Comparison of ENCODE assay signal across 33 mouse cellular contexts in the genomic region with DNA sequence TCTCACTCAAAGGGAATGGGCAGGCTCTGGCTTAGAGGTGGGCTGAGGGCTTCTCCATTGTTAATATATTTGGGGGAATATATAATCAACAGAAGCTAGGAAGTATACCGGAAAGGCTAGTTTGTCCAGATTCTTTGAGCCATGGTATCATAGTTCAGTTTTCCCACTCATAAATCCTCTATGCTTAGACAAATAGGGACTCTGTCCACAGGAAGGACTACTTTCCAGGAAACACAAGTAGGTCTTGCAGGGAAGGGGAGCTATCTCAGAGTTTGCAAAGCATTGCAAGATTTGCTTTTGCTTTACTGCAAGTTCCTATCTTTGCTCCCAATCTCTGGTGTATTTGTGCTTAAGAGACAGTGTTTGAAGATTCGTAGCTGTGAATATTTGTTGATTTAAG. TPM values are rescaled to one million over a fixed set of nuclear protein-coding genes. Genes with fewer than 3 reads are reported as not detected.
A peak's percentile ranks its signal among the peaks of the same experiment; 100 is the strongest.
DNase-seq lines count a peak whose midpoint lies in the region; ATAC-seq and TF ChIP-seq lines count a peak whose summit lies in the region.
"Had no signal": no experiment of that assay in that cellular context is flagged by ENCODE, and none has a peak within 500 bp of the region (broad histone marks: within the 10 kb centered on the region; RNA-seq: fewer than 3 reads in every experiment).

No protein-coding gene starts in this region.

- H3K4me2 ChIP-seq in kidney, embryonic 15.5 days = no peak overlapping the region
- H3K4me2 ChIP-seq in intestine, embryonic 14.5 days (ENCODE audit: low read length) = no peak overlapping the region
- no peak overlapping the region for H3K4me2 ChIP-seq in intestine, postnatal 0 days (replicated peaks; ENCODE audit: low read depth)
- no peak overlapping the region for H3K4me2 ChIP-seq in hindbrain, embryonic 14.5 days (replicated peaks)
- H3K4me2 ChIP-seq: forebrain, embryonic 13.5 days; heart, embryonic 11.5 days; hindbrain, embryonic 13.5 days had no signal

- TF ChIP-seq CTCF in MEL (IDR thresholded peaks at IDR 0.05 in 2 of 3, conservative IDR thresholded peaks at IDR 0.05 in 1 of 3; ENCODE audit: control insufficient read depth in 1 of 3, insufficient read depth in 1 of 3, low read depth in 2 of 3, low read length in 3 of 3, poor library complexity in 1 of 3, severe bottlenecking in 1 of 3) = no peak
- TF ChIP-seq CTCF in intestine, postnatal 0 days (IDR thresholded peaks at IDR 0.05; ENCODE audit: low read depth) = no peak

- H3K9me3 ChIP-seq in kidney, embryonic 15.5 days (replicated peaks) = no peaks in the 10 kb centered on the region
- H3K9me3 ChIP-seq in MEL (replicated peaks; ENCODE audit: insufficient read depth, low read length) = no peaks in the 10 kb centered on the region
- H3K9me3 ChIP-seq in intestine, embryonic 14.5 days (ENCODE audit: control insufficient read depth, low read length) = no peaks in the 10 kb centered on the region
- H3K9me3 ChIP-seq in intestine, postnatal 0 days (ENCODE audit: control insufficient read depth) = no peaks in the 10 kb centered on the region
- H3K9me3 ChIP-seq in hindbrain, embryonic 14.5 days (ENCODE audit: control insufficient read depth, low read length) = no peaks in the 10 kb centered on the region
- H3K9me3 ChIP-seq: forebrain, embryonic 10.5 days; forebrain, embryonic 13.5 days; hindbrain, embryonic 10.5 days; hindbrain, embryonic 13.5 days had no signal

- no peak for ATAC-seq in kidney, embryonic 15.5 days (replicated peaks; ENCODE audit: low FRiP score)
- 0 out of 2 replicates have a peak, but pooled peaks have one; percentile 32 for ATAC-seq in intestine, embryonic 14.5 days (replicated peaks; ENCODE audit: low FRiP score, low TSS enrichment, low read depth)
- ATAC-seq in intestine, postnatal 0 days = peak; percentile 69; the same call in 1 of the 2 replicates
- ATAC-seq in hindbrain, embryonic 14.5 days (ENCODE audit: low FRiP score) = no peak
- ATAC-seq: activated CD4-positive, CD25-positive, alpha-beta regulatory T cell, adult 4 months; CD4-positive, CD25-positive, alpha-beta regulatory T cell, adult 4 months; forebrain, embryonic 13.5 days; forebrain, embryonic 16.5 days; hindbrain, postnatal 0 days had no signal

- no peak overlapping the region for H3K4me3 ChIP-seq in kidney, embryonic 15.5 days (replicated peaks)
- no peak overlapping the region for H3K4me3 ChIP-seq in MEL (ENCODE audit: control insufficient read depth in 1 of 2, insufficient read depth in 1 of 2, low read depth in 2 of 2, low read length in 2 of 2)
- H3K4me3 ChIP-seq in intestine, embryonic 14.5 days (ENCODE audit: low read depth, low read length) = no peak overlapping the region
- no peak overlapping the region for H3K4me3 ChIP-seq in intestine, postnatal 0 days (ENCODE audit: low read depth, low read length)
- H3K4me3 ChIP-seq in hindbrain, embryonic 14.5 days (replicated peaks; ENCODE audit: low read length) = no peak overlapping the region
- H3K4me3 ChIP-seq: forebrain, embryonic 10.5 days; forebrain, embryonic 13.5 days; hindbrain, embryonic 10.5 days; hindbrain, embryonic 13.5 days had no signal

- DNase-seq in kidney, adult 9 months = no peak
- DNase-seq in MEL (ENCODE audit: low read depth, low spot score) = no peak
- no peak for DNase-seq in intestine, embryonic 14.5 days (ENCODE audit: low spot score)
- no peak for DNase-seq in natural killer cell, adult 2 months (ENCODE audit: low spot score in 2 of 2)
- no peak for DNase-seq in hindbrain, embryonic 14.5 days (ENCODE audit: low spot score)
- DNase-seq: adrenal gland, adult 8-10 months; adrenal gland, postnatal 25 days; cerebellum, adult 11-12 months; cerebellum, adult 8-10 months; cerebellum, postnatal 14 days; gastrocnemius, postnatal 10 days; gastrocnemius, postnatal 36 days had no signal

- 68% methylated on average over 2 of the region's 2 CpGs for WGBS in kidney, embryonic 15.5 days
- WGBS in intestine, embryonic 14.5 days = 70% methylated on average over 2 of the region's 2 CpGs
- 43% methylated on average over 2 of the region's 2 CpGs for WGBS in intestine, postnatal 0 days
- 98% methylated on average over 2 of the region's 2 CpGs for WGBS in hindbrain, embryonic 14.5 days

- H3K27me3 ChIP-seq in kidney, embryonic 15.5 days = no peaks in the 10 kb centered on the region
- H3K27me3 ChIP-seq in MEL (ENCODE audit: control insufficient read depth in 1 of 2, insufficient read depth in 2 of 2, low read length in 2 of 2) = no peaks in the 10 kb centered on the region
- no peaks in the 10 kb centered on the region for H3K27me3 ChIP-seq in intestine, embryonic 14.5 days (replicated peaks; ENCODE audit: control insufficient read depth, insufficient read depth, low read length)
- no peaks in the 10 kb centered on the region for H3K27me3 ChIP-seq in intestine, postnatal 0 days (replicated peaks; ENCODE audit: control insufficient read depth, insufficient read depth, low read length)
- no peaks in the 10 kb centered on the region for H3K27me3 ChIP-seq in hindbrain, embryonic 14.5 days (ENCODE audit: control insufficient read depth, insufficient read depth, low read length)
- H3K27me3 ChIP-seq: forebrain, embryonic 13.5 days; hindbrain, embryonic 13.5 days had no signal

- H3K79me2 ChIP-seq in MEL (ENCODE audit: control insufficient read depth, insufficient read depth, low read length, poor library complexity) = no peaks in the 10 kb centered on the region

- H3K36me3 ChIP-seq in kidney, embryonic 15.5 days = peaks cover 50% of the 10 kb centered on the region
- H3K36me3 ChIP-seq in MEL (ENCODE audit: control insufficient read depth in 1 of 2, insufficient read depth in 2 of 2, low read length in 2 of 2) = peaks cover 3 to 14% of the 10 kb centered on the region in 2 experiments
- H3K36me3 ChIP-seq in intestine, embryonic 14.5 days (ENCODE audit: control insufficient read depth, insufficient read depth, low read length) = peaks cover 46% of the 10 kb centered on the region
- peaks cover 38% of the 10 kb centered on the region for H3K36me3 ChIP-seq in intestine, postnatal 0 days (ENCODE audit: control insufficient read depth, insufficient read depth)
- H3K36me3 ChIP-seq in hindbrain, embryonic 14.5 days (replicated peaks; ENCODE audit: control insufficient read depth, insufficient read depth) = peaks cover 62% of the 10 kb centered on the region

- no peak for TF ChIP-seq RAD21 in MEL (IDR thresholded peaks at IDR 0.05; ENCODE audit: low read depth, low read length)

- H3K4me1 ChIP-seq in kidney, embryonic 15.5 days = 0 out of 2 replicates have a peak, but pooled peaks cover 6% of the 10 kb centered on the region
- peaks cover 2 to 3% of the 10 kb centered on the region in 2 experiments; a peak in 2 of 4 replicates for H3K4me1 ChIP-seq in MEL (ENCODE audit: control insufficient read depth in 1 of 2, insufficient read depth in 2 of 2, low read length in 2 of 2)
- no peaks in the 10 kb centered on the region for H3K4me1 ChIP-seq in intestine, embryonic 14.5 days (replicated peaks; ENCODE audit: control insufficient read depth, insufficient read depth, low read length)
- H3K4me1 ChIP-seq in intestine, postnatal 0 days (replicated peaks; ENCODE audit: control insufficient read depth, insufficient read depth, low read length) = no peaks in the 10 kb centered on the region
- H3K4me1 ChIP-seq in hindbrain, embryonic 14.5 days (replicated peaks; ENCODE audit: control insufficient read depth, insufficient read depth, low read length) = no peaks in the 10 kb centered on the region
- H3K4me1 ChIP-seq: forebrain, embryonic 13.5 days; hindbrain, embryonic 13.5 days had no signal

- TF ChIP-seq EP300 in MEL (IDR thresholded peaks at IDR 0.05; ENCODE audit: low read depth in 1 of 2, low read length in 2 of 2) = no peak

- H3K27ac ChIP-seq in kidney, embryonic 15.5 days = peak overlapping the region; percentile 19; the same call in 1 of the 2 replicates
- no peak overlapping the region for H3K27ac ChIP-seq in MEL (ENCODE audit: control insufficient read depth, low read depth, low read length)
- no peak overlapping the region for H3K27ac ChIP-seq in intestine, embryonic 14.5 days (ENCODE audit: low read depth)
- peak overlapping the region; percentile 21; the same call in 1 of the 2 replicates for H3K27ac ChIP-seq in intestine, postnatal 0 days (ENCODE audit: low read depth, low read length)
- no peak overlapping the region for H3K27ac ChIP-seq in hindbrain, embryonic 14.5 days
- H3K27ac ChIP-seq: forebrain, embryonic 10.5 days; forebrain, embryonic 13.5 days; hindbrain, embryonic 10.5 days; hindbrain, embryonic 13.5 days; hindbrain, postnatal 0 days had no signal

- no peak for TF ChIP-seq POLR2A in MEL (IDR thresholded peaks at IDR 0.05; ENCODE audit: control insufficient read depth in 1 of 2, insufficient read depth in 1 of 2, low read depth in 1 of 2, low read length in 2 of 2, poor library complexity in 1 of 2)

- no peak overlapping the region for H3K9ac ChIP-seq in kidney, embryonic 15.5 days
- no peak overlapping the region for H3K9ac ChIP-seq in MEL (ENCODE audit: control insufficient read depth, low read depth, low read length, poor library complexity, severe bottlenecking)
- H3K9ac ChIP-seq in intestine, embryonic 14.5 days (ENCODE audit: low read length) = no peak overlapping the region
- no peak overlapping the region for H3K9ac ChIP-seq in intestine, postnatal 0 days (ENCODE audit: low read depth, low read length)
- no peak overlapping the region for H3K9ac ChIP-seq in hindbrain, embryonic 14.5 days
- H3K9ac ChIP-seq: forebrain, embryonic 13.5 days; hindbrain, embryonic 13.5 days had no signal

RNA-seq across cellular contexts. Expression of gene Zscan21, which starts 11.7 kb away (rescaled TPM):
- polyA plus RNA-seq in kidney, embryonic 15.5 days (2015; fragmentation: Nextera tagmentation; extraction: Ambion mirVana) = 61.4 and 64.6 TPM in 2 replicates
- total RNA-seq in MEL (2012; rRNA removed) = 7.6 and 9.0 TPM in 2 replicates
- 10 to 100 TPM in 1 of 2 experiments, not detected in 1; 10.5 TPM for polyA plus RNA-seq in MEL (2012; ENCODE audit: insufficient read depth in 1 of 2, insufficient read length in 2 of 2, low read depth in 1 of 2, low replicate concordance in 2 of 2, missing spikeins in 1 of 2)
- polyA plus RNA-seq in intestine, embryonic 14.5 days (2014; fragmentation: Nextera tagmentation; extraction: Ambion mirVana) = 53.6 and 66.2 TPM in 2 replicates
- polyA plus RNA-seq in intestine, postnatal 0 days (2015; fragmentation: Nextera tagmentation; extraction: Ambion mirVana) = 17.9 and 19.2 TPM in 2 replicates
- polyA plus RNA-seq in hindbrain, embryonic 14.5 days (2014; fragmentation: Nextera tagmentation; extraction: Ambion mirVana) = 84.0 and 88.2 TPM in 2 replicates

RNA-seq across cellular contexts. Expression of gene Zkscan1, which starts 20.1 kb away (rescaled TPM):
- 22.9 and 23.5 TPM in 2 replicates for polyA plus RNA-seq in kidney, embryonic 15.5 days (2015; fragmentation: Nextera tagmentation; extraction: Ambion mirVana)
- total RNA-seq in MEL (2012; rRNA removed) = 11.5 and 13.4 TPM in 2 replicates
- 10 to 100 TPM; 10.6 to 51.7 TPM for polyA plus RNA-seq in MEL (2012; ENCODE audit: insufficient read depth in 1 of 2, insufficient read length in 2 of 2, low read depth in 1 of 2, low replicate concordance in 2 of 2, missing spikeins in 1 of 2)
- polyA plus RNA-seq in intestine, embryonic 14.5 days (2014; fragmentation: Nextera tagmentation; extraction: Ambion mirVana) = 24.5 and 26.3 TPM in 2 replicates
- polyA plus RNA-seq in intestine, postnatal 0 days (2015; fragmentation: Nextera tagmentation; extraction: Ambion mirVana) = 5.6 and 6.5 TPM in 2 replicates
- polyA plus RNA-seq in hindbrain, embryonic 14.5 days (2014; fragmentation: Nextera tagmentation; extraction: Ambion mirVana) = 31.2 and 34.1 TPM in 2 replicates

RNA-seq across cellular contexts. Expression of gene Zfp113, which starts 50.6 kb away (rescaled TPM):
- 23.2 and 26.4 TPM in 2 replicates for polyA plus RNA-seq in kidney, embryonic 15.5 days (2015; fragmentation: Nextera tagmentation; extraction: Ambion mirVana)
- total RNA-seq in MEL (2012; rRNA removed) = 5.4 and 6.9 TPM in 2 replicates
- polyA plus RNA-seq in MEL (2012; ENCODE audit: insufficient read depth in 1 of 2, insufficient read length in 2 of 2, low read depth in 1 of 2, low replicate concordance in 2 of 2, missing spikeins in 1 of 2) = 1 to 10 TPM in 1 of 2 experiments, not detected in 1; 6.8 TPM
- polyA plus RNA-seq in intestine, embryonic 14.5 days (2014; fragmentation: Nextera tagmentation; extraction: Ambion mirVana) = 14.5 and 15.1 TPM in 2 replicates
- polyA plus RNA-seq in intestine, postnatal 0 days (2015; fragmentation: Nextera tagmentation; extraction: Ambion mirVana) = 4.5 and 6.1 TPM in 2 replicates
- polyA plus RNA-seq in hindbrain, embryonic 14.5 days (2014; fragmentation: Nextera tagmentation; extraction: Ambion mirVana) = 17.9 and 21.4 TPM in 2 replicates

RNA-seq across cellular contexts. Expression of gene Smok3c, which starts 52.0 kb away (rescaled TPM):
- not detected in 2 replicates for polyA plus RNA-seq in kidney, embryonic 15.5 days (2015; fragmentation: Nextera tagmentation; extraction: Ambion mirVana)
- total RNA-seq in MEL (2012; rRNA removed) = not detected in 2 replicates
- not detected for polyA plus RNA-seq in MEL (2012; ENCODE audit: insufficient read depth in 1 of 2, insufficient read length in 2 of 2, low read depth in 1 of 2, low replicate concordance in 2 of 2, missing spikeins in 1 of 2)
- polyA plus RNA-seq in intestine, embryonic 14.5 days (2014; fragmentation: Nextera tagmentation; extraction: Ambion mirVana) = not detected in 2 replicates
- not detected in 2 replicates for polyA plus RNA-seq in intestine, postnatal 0 days (2015; fragmentation: Nextera tagmentation; extraction: Ambion mirVana)
- not detected in 2 replicates for polyA plus RNA-seq in hindbrain, embryonic 14.5 days (2014; fragmentation: Nextera tagmentation; extraction: Ambion mirVana)
- total RNA-seq: adrenal gland, adult 8-10 months; adrenal gland, postnatal 25 days; gastrocnemius, adult 18-20 months; gastrocnemius, postnatal 10 days; gastrocnemius, postnatal 36 days; granulocyte monocyte progenitor cell, adult 5-6 weeks; heart, adult 8-10 months; heart, postnatal 25 days; hindbrain, postnatal 0 days had no signal
- polyA plus RNA-seq: activated CD4-positive, CD25-positive, alpha-beta regulatory T cell, adult 4 months; brain, embryonic 14.5 days; C2C12; CD4-positive, CD25-positive, alpha-beta regulatory T cell, adult 4 months; embryonic facial prominence, embryonic 11.5 days; embryonic facial prominence, embryonic 14.5 days; forebrain, embryonic 10.5 days; forebrain, embryonic 13.5 days; forebrain, embryonic 16.5 days; heart, embryonic 11.5 days; heart, embryonic 14.5 days; heart, postnatal 0 days; hindbrain, embryonic 10.5 days; hindbrain, embryonic 13.5 days; hindbrain, postnatal 0 days had no signal

RNA-seq across cellular contexts. Expression of gene Cops6, which starts 55.9 kb away (rescaled TPM):
- polyA plus RNA-seq in kidney, embryonic 15.5 days (2015; fragmentation: Nextera tagmentation; extraction: Ambion mirVana) = 306 and 316 TPM in 2 replicates
- 52.6 and 63.7 TPM in 2 replicates for total RNA-seq in MEL (2012; rRNA removed)
- polyA plus RNA-seq in MEL (2012; ENCODE audit: insufficient read depth in 1 of 2, insufficient read length in 2 of 2, low read depth in 1 of 2, low replicate concordance in 2 of 2, missing spikeins in 1 of 2) = 100 to 1,000 TPM in 1 of 2 experiments, not detected in 1; 152 TPM
- 250 and 257 TPM in 2 replicates for polyA plus RNA-seq in intestine, embryonic 14.5 days (2014; fragmentation: Nextera tagmentation; extraction: Ambion mirVana)
- polyA plus RNA-seq in intestine, postnatal 0 days (2015; fragmentation: Nextera tagmentation; extraction: Ambion mirVana) = 154 and 161 TPM in 2 replicates
- 239 and 253 TPM in 2 replicates for polyA plus RNA-seq in hindbrain, embryonic 14.5 days (2014; fragmentation: Nextera tagmentation; extraction: Ambion mirVana)

Comparison
In these comparisons a context has a peak if more than half of its experiments do, and no peak if none do; other contexts are left out.
1. H3K27ac ChIP-seq: peak in kidney, embryonic 15.5 days (single experiment) and intestine, postnatal 0 days (single experiment); none in MEL (single experiment), intestine, embryonic 14.5 days (single experiment) and hindbrain, embryonic 14.5 days (single experiment).
2. ATAC-seq: peak in intestine, embryonic 14.5 days (single experiment) and intestine, postnatal 0 days (single experiment); none in kidney, embryonic 15.5 days (single experiment) and hindbrain, embryonic 14.5 days (single experiment).